Mouse (Mus musculus) liver, embryonic 14.5 days (tissue): ENCODE results near the gene Wdr26. TPM values are rescaled to one million over a fixed set of nuclear protein-coding genes. Genes with fewer than 3 reads are reported as not detected.

Source experiments
- ATAC-seq: fragments of 200-750 bp; cut with Nextera tagmentation; 2 replicates; pipeline ENCODE4 v1.8.0; 2017; ENCODE audit warnings: moderate number of reproducible peaks, mild to moderate bottlenecking, moderate library complexity; ENCODE audit not compliant: insufficient read depth
- DNase-seq, 3 experiments: peaks; one replicate each; pipeline ENCODE4 v3.0.0-alpha.2; 2012 to 2013; ENCODE audit warnings: low read depth in 3 of 3, low spot score in 3 of 3
- H3K27ac ChIP-seq: fragments of 300-500 bp; sonication (generic); 2 replicates; pipeline ENCODE4 v1.5.1; 2014; ENCODE audit warnings: moderate library complexity, mild to moderate bottlenecking, control low read depth, inconsistent platforms
- H3K27me3 ChIP-seq: fragments of 300-500 bp; sonication (generic); 2 replicates; pipeline ENCODE4 v1.6.1; 2014; ENCODE audit warnings: mild to moderate bottlenecking, low read length, moderate library complexity; ENCODE audit not compliant: control insufficient read depth, insufficient read depth
- H3K36me3 ChIP-seq: fragments of 300-500 bp; sonication (generic); replicated peaks from 2 replicates; pipeline ENCODE4 v1.6.1; 2014; ENCODE audit warnings: low read depth; ENCODE audit not compliant: control insufficient read depth, insufficient read depth
- H3K4me1 ChIP-seq, 2 experiments: fragments of 200-500 bp in 1 of 2; fragments of 300-500 bp in 1 of 2; sonication (generic) in 1 of 2; replicated peaks; 2 replicates each; pipeline ENCODE4 v1.6.1; 2012 to 2014; ENCODE audit warnings: antibody characterized with exemption in 1 of 2, inconsistent platforms in 1 of 2, low read length in 1 of 2; ENCODE audit not compliant: control insufficient read depth in 2 of 2, insufficient read depth in 2 of 2
- H3K4me2 ChIP-seq: fragments of 300-500 bp; sonication (generic); 2 replicates; pipeline ENCODE4 v1.6.1; 2014; ENCODE audit warnings: low read depth, mild to moderate bottlenecking, control low read depth, moderate library complexity
- H3K4me3 ChIP-seq, 2 experiments: fragments of 200-500 bp in 1 of 2; fragments of 300-500 bp in 1 of 2; sonication (generic) in 1 of 2; 2 replicates each; pipeline ENCODE4 v1.5.1; 2012 to 2014; ENCODE audit warnings: low read depth in 2 of 2, low read length in 2 of 2, mild to moderate bottlenecking in 2 of 2, control low read depth in 1 of 2, inconsistent platforms in 1 of 2, moderate library complexity in 1 of 2; ENCODE audit not compliant: insufficient read depth in 1 of 2
- H3K9ac ChIP-seq: fragments of 300-500 bp; sonication (generic); replicated peaks from 2 replicates; pipeline ENCODE4 v1.6.1; 2014; ENCODE audit warnings: mild to moderate bottlenecking, control low read depth, moderate library complexity
- H3K9me3 ChIP-seq: fragments of 300-500 bp; sonication (generic); 2 replicates; pipeline ENCODE4 v1.6.1; 2016; ENCODE audit warnings: low read length, mixed read lengths; ENCODE audit not compliant: control insufficient read depth
- CTCF ChIP-seq: IDR thresholded peaks from 2 replicates; pipeline ENCODE4 v1.5.1; 2016; ENCODE audit warnings: antibody characterized with exemption, low read depth, control low read depth
- EP300 ChIP-seq: IDR thresholded peaks from 2 replicates; pipeline ENCODE4 v1.6.1; 2016; ENCODE audit warnings: antibody characterized with exemption, low read depth
- WGBS: fragments of 180-500 bp; shearing (Covaris S2); extraction: QIAGEN DNeasy Blood & Tissue Kit; methylation state at CpG from one replicate; pipeline ENCODE4 v1.1.7; 2014; ENCODE audit not compliant: insufficient replicate concordance; 5-methylcytosine and 5-hydroxymethylcytosine counted together
- polyA plus RNA-seq, 2 experiments: library from polyadenylated mRNA; depleted of rRNA in 1 of 2; stranded (reverse) in 1 of 2; unstranded in 1 of 2; fragments of >200 nt; fragmentation: Nextera tagmentation in 1 of 2; extraction: Ambion mirVana in 1 of 2; gene quantifications; 2 replicates each; pipeline versions ENCODE4 v1.2.1 to v1.2.3; 2012 to 2014

Gene Wdr26
- polyA plus RNA-seq (2012; rRNA removed) (47.8 and 68.9 TPM in 2 replicates), polyA plus RNA-seq (2014; fragmentation: Nextera tagmentation; extraction: Ambion mirVana) (57.8 and 64.4 TPM in 2 replicates)

DNA sequence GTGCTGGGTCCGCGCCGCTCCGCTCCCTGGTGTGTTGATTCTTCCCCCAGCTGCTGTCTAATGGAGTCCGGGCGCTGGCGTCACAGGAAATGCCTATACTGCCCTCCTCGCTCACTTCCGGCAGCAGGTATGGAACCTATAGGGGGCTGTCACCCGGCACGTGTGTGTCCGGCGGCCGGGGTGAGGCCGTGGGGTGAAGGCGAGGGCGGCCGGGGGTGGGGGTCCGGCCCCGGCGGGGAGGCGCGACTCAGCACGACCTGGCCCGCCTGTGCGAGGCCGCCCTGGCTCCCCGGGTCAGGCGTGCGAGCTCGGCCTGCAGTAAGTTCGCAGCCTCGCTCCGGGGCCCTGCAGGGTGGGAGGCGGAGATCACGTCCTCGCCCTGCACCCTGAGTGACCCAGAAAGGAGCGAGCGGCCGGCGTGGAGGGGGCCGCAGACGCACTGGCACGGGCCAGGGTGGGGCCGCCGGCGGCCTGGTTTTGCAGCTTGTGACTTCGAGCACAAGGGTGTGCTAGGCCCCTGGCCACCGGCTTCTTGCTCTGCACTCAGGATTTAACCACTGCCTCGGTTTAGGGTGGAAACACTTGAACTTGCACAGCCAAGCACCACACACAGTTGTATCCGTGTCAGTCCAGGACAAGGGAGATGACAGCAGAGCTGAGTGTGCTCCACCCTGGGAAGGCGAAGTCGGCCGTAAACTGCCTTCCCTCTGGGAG lies at the start of gene Wdr26:
TSS of gene Wdr26 (minus strand) at position 82 of the 714 bp plus-strand sequence.
- Histone ChIP-seq H3K36me3 (peaks cover 17% of the 10 kb centered on the region), H3K27me3 (no peaks in the 10 kb centered on the region), H3K27ac (peak within 1 kb of the TSS; percentile 97), H3K4me2 (peak within 1 kb of the TSS; percentile 80), H3K9ac (peak within 1 kb of the TSS; percentile 99), H3K9me3 (no peaks in the 10 kb centered on the region), H3K4me3 (peak within 1 kb of the TSS; percentile 96 to 99), H3K4me1 (peaks cover 36 to 45% of the 10 kb centered on the region in 2 experiments)
- TF ChIP-seq CTCF (peak; percentile 29), EP300 (no peak)
- WGBS, result under 1% methylated on average over 52 of the region's 54 CpGs
- DNase-seq (peak; percentile 77 to 79 (median 77)), ATAC-seq (peak; percentile 76)

DNA sequence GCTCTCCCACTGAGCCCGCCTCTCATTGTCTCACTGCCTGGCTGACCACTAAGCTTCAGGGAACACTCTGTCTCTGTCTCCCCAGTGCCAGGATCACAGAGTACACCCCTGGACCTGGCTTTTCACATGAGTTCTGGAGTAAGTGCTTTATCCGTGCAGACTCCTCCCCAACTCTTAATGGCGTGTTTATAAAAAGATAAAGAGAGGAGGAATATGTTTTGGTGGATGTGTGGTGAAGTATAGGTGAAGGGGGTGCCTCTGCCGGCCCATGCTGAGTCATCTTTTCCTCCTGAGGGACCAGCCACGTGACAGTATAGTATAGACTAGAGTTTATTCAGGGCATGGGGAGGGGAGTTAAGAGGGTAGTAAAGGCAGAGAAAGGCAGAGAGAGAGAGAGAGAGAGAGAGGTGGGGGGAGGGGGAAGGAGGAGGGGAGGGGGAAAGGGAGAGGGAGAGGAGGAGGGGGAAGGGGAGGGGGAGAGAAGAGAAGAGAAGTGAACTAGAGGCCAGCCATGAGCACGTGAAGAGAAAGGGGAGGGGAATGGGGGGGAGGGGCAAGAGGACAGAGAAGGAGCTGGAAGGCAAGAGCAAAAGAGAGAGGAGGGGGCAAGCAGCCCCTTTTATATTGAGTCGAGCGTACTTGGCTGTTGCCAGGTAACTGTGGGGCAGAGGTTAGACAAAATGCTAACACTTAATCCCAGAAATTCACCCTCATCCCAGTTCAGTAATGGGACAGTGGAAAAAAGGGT lies 49.3 kb upstream of the Wdr26 start:
- peak; percentile 19 for ATAC-seq
- H3K9ac ChIP-seq, result peak overlapping the region; percentile 54

DNA sequence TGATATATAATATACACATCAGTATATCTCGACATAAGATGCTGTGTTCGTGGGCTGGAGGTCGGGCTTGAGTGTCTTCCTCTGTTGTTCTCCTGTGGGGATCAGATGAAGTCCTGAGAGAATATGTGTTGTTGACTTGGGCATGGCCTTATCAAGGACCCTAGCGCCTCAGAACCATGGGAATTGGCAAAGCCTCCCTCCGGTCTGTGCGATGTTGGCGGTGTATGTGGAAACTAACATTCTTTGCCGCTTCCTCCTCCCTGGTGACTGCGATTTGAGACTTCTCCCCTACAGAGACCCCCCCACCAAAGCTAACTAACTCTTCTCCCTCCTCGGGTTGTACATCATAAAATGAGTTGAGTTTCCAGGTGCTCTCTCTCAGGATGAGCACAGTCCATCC lies 48.6 kb upstream of the Wdr26 start:
- no peaks in the 10 kb centered on the region for H3K9me3 ChIP-seq
- DNase-seq, result no peak
- H3K27ac ChIP-seq, result peak overlapping the region; percentile 99
- peaks cover 58 to 65% of the 10 kb centered on the region in 2 experiments for H3K4me1 ChIP-seq
- 78% methylated on average over 10 of the region's 10 CpGs for WGBS
- no peaks in the 10 kb centered on the region for H3K36me3 ChIP-seq
- peak overlapping the region; percentile 52 for H3K4me2 ChIP-seq
- peak overlapping the region; percentile 53 for H3K9ac ChIP-seq
- no peak for TF ChIP-seq EP300
- no peak for TF ChIP-seq CTCF
- no peak overlapping the region for H3K4me3 ChIP-seq
- ATAC-seq, result no peak
- H3K27me3 ChIP-seq, result no peaks in the 10 kb centered on the region

More for the DNA sequence above, 49.3 kb upstream of the Wdr26 start:
- peaks cover 51 to 58% of the 10 kb centered on the region in 2 experiments for H3K4me1 ChIP-seq
- peak overlapping the region; percentile 99 for H3K27ac ChIP-seq
- no peaks in the 10 kb centered on the region for H3K27me3 ChIP-seq
- H3K4me2 ChIP-seq, result peak overlapping the region; percentile 52
- no peaks in the 10 kb centered on the region for H3K9me3 ChIP-seq
- no peaks in the 10 kb centered on the region for H3K36me3 ChIP-seq
- WGBS, result 27% methylated on average over 8 of the region's 8 CpGs
- TF ChIP-seq CTCF (no peak), EP300 (peak; percentile 72)
- peak; percentile 67 to 77 (median 73) for DNase-seq
- H3K4me3 ChIP-seq, result no peak overlapping the region

- H3K4me3 ChIP-seq, result no peak overlapping the region
- peaks cover 63 to 71% of the 10 kb centered on the region in 2 experiments for H3K4me1 ChIP-seq
- H3K36me3 ChIP-seq, result no peaks in the 10 kb centered on the region
- H3K9ac ChIP-seq, result peak overlapping the region; percentile 53; the same call in 1 of the 2 replicates
- 54% methylated on average over 11 of the region's 11 CpGs for WGBS
- ATAC-seq, result no peak
- no peak for DNase-seq
- H3K27me3 ChIP-seq, result no peaks in the 10 kb centered on the region
- no peaks in the 10 kb centered on the region for H3K9me3 ChIP-seq
- H3K4me2 ChIP-seq, result peak overlapping the region; percentile 52; the same call in 1 of the 2 replicates
- TF ChIP-seq EP300 (no peak), CTCF (no peak)
- peak overlapping the region; percentile 99 for H3K27ac ChIP-seq
Measured at GRCm38 (mm10) chr1:181259626-181260410, 48.0 kb upstream of the Wdr26 start.
